Mouse (Mus musculus): ENCODE measurements at regions not wholly inside any gene's neighbourhood (a gene's known extent, or its start where the extent isn't known, plus 50 kb on each side); places are given as distances from the start of the nearest gene placed in this dataset.

DNA sequence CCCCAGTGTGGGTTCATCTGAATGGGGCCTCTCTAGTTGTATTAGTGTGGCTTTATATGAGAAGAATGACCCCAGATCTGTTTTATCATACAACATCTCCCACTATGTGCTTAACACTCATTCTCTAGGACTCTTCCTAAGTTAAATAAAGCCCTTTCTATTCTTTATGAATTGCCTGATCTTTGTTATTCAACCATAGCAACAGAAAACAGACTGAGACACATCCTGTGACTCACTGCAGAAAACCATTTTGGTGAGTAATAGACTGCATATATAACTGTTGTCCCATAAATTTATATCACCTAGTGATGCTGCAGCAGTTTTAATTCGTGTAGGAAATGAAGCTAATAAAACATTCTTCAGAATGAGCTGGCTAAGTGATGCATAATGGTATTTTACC, 406.0 kb upstream of the Pmfbp1 start:
- TF ChIP-seq POLR2A (IDR thresholded peaks at IDR 0.05; ENCODE audit: low read depth, low read length) (no peak), CTCF (IDR thresholded peaks at IDR 0.05; ENCODE audit: extremely low read depth, insufficient read length, insufficient replicate concordance, low read depth, low read length) (no peak)
